Mouse (Mus musculus) central nervous system, embryonic 18 days (tissue): ENCODE data around the gene Calm5. TPM values are rescaled to one million over a fixed set of nuclear protein-coding genes. Genes with fewer than 3 reads are reported as not detected.

Source experiments
- polyA plus RNA-seq: library from polyadenylated mRNA; depleted of rRNA; stranded (reverse); fragments of >200 nt; gene quantifications from 2 replicates; pipeline ENCODE4 v1.2.3, GENCODE M21; 2012; rRNA removed

Gene Calm5
- not detected in 2 replicates for polyA plus RNA-seq

DNA sequence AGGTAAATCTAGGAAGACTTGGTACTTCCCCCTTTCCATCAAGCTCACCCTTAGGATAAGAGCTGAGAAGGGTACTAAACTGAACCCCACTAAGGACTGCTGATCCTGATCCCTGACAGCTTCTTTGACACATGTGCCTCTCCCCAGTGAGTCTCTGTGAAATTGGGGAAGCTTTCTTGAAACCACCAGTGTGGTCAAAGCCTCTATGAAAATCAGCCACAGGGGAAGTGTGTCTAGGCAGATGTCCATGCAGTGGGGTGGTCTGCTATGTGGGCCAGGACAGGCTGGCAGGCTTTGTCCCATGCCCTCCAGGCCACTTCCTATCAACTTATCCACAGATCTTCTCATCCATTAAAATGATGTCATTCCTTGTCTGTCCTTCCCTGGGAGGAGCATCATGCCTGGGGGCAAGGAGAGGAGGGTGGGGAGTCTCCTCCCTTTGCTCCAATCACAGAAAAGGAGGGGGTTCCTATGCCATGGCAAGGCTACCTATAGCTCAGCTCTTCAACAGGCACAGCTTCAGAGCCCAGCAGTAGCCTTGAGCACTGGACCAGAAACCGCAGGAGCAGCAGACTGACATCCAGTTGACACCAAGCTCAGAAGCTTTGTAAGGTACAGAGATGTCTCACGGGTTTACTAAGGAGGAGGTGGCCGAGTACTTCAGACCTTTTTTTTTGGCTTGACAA is at the start of gene Calm5:
Calm5 (plus strand) TSS at position 526 of the 686 bp plus-strand sequence.

DNA sequence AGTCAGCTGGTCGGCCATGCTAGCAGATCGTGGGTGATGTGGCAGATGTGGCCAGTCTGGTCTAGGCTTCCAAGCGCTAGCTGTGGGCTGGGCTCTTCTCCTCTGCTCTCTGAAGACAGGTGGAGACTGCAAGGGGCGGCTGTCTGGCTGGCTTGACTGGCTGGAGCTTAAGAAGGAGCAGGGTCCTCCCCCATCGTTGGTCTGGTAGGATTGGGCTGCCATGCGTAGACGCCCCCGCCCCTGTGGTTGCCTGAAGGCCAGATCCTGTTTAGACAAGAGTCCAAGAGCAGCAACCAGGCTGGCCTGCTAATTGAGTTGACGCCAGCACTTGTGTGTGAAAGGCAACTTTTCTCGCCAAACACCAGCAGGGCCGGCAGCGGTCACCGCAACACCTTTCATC is 49.8 kb upstream of the Calm5 start, which contains the start of gene Calml3:
Calml3 (minus strand) TSS at position 131 of the 400 bp plus-strand sequence.

DNA sequence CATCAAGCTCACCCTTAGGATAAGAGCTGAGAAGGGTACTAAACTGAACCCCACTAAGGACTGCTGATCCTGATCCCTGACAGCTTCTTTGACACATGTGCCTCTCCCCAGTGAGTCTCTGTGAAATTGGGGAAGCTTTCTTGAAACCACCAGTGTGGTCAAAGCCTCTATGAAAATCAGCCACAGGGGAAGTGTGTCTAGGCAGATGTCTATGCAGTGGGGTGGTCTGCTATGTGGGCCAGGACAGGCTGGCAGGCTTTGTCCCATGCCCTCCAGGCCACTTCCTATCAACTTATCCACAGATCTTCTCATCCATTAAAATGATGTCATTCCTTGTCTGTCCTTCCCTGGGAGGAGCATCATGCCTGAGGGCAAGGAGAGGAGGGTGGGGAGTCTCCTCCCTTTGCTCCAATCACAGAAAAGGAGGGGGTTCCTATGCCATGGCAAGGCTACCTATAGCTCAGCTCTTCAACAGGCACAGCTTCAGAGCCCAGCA is 16.6 kb upstream of the Calm5 start, which contains the start of gene Calm4:
Calm4 (plus strand) TSS at position 446 of the 496 bp plus-strand sequence.

Other genes with a start within 250 kb of the Calm5 start
- gene Fam208b, start 243.1 kb upstream of the Calm5 start, polyA plus RNA-seq: 29.7 and 33.9 TPM in 2 replicates
- 18.3 and 19.0 TPM in 2 replicates for gene Asb13, start 220.1 kb upstream of the Calm5 start, polyA plus RNA-seq
- gene Calml3, start 49.9 kb upstream of the Calm5 start, polyA plus RNA-seq: not detected in 2 replicates
- not detected in 2 replicates for gene Calm4, start 16.4 kb upstream of the Calm5 start, polyA plus RNA-seq
- gene Net1, start 64.0 kb downstream of the Calm5 start, polyA plus RNA-seq: 6.2 and 6.3 TPM in 2 replicates
- 0.03 TPM in 1 of 2 replicates, not detected in the other for gene Tubal3, start 64.1 kb downstream of the Calm5 start, polyA plus RNA-seq
- 0.36 and 0.69 TPM in 2 replicates for gene Ucn3, start 91.2 kb downstream of the Calm5 start, polyA plus RNA-seq
- gene Akr1c14, start 194.8 kb downstream of the Calm5 start, polyA plus RNA-seq: 0.54 and 0.84 TPM in 2 replicates